Mouse (Mus musculus) forebrain, postnatal 0 days (tissue): ENCODE results near the gene Slc9a9. TPM values are rescaled to one million over a fixed set of nuclear protein-coding genes. Genes with fewer than 3 reads are reported as not detected.

ENCODE experiments used
- ATAC-seq: fragments of 200-750 bp; cut with Nextera tagmentation; 2 replicates; pipeline ENCODE4 v1.8.0; 2017; ENCODE audit warnings: mild to moderate bottlenecking, moderate library complexity
- DNase-seq: peaks from one replicate; pipeline ENCODE4 v3.0.0-alpha.2; 2015
- H3K27ac ChIP-seq: fragments of 300-500 bp; sonication (generic); 2 replicates; pipeline ENCODE4 v1.5.1; 2014; ENCODE audit warnings: low read depth, mild to moderate bottlenecking, antibody characterized with exemption, low read length, moderate library complexity, mixed read lengths
- H3K27me3 ChIP-seq: fragments of 300-500 bp; sonication (generic); 2 replicates; pipeline ENCODE4 v1.6.1; 2014; ENCODE audit warnings: mild to moderate bottlenecking, low read length, mixed read lengths; ENCODE audit not compliant: insufficient read depth
- H3K36me3 ChIP-seq: fragments of 300-500 bp; sonication (generic); 2 replicates; pipeline ENCODE4 v1.6.1; 2014; ENCODE audit warnings: mild to moderate bottlenecking, moderate library complexity; ENCODE audit not compliant: insufficient read depth
- H3K4me1 ChIP-seq: fragments of 300-500 bp; sonication (generic); 2 replicates; pipeline ENCODE4 v1.6.1; 2014; ENCODE audit warnings: antibody characterized with exemption; ENCODE audit not compliant: insufficient read depth
- H3K4me2 ChIP-seq: fragments of 300-500 bp; sonication (generic); 2 replicates; pipeline ENCODE4 v1.6.1; 2014; ENCODE audit warnings: low read depth, mild to moderate bottlenecking, moderate library complexity
- H3K4me3 ChIP-seq: fragments of 300-500 bp; sonication (generic); 2 replicates; pipeline ENCODE4 v1.5.1; 2014; ENCODE audit warnings: low read depth, low read length, mixed read lengths
- H3K9ac ChIP-seq: fragments of 300-500 bp; sonication (generic); 2 replicates; pipeline ENCODE4 v1.6.1; 2014; ENCODE audit warnings: mild to moderate bottlenecking
- H3K9me3 ChIP-seq: fragments of 300-500 bp; sonication (generic); 2 replicates; pipeline ENCODE4 v1.6.1; 2016; ENCODE audit warnings: low read length
- CTCF ChIP-seq: sonication (generic); IDR thresholded peaks from 2 replicates; pipeline ENCODE4 v1.5.1; 2016; ENCODE audit warnings: antibody characterized with exemption, control low read depth, low read depth
- WGBS: fragments of 180-500 bp; shearing (Covaris S2); extraction: QIAGEN DNeasy Blood & Tissue Kit; methylation state at CpG from one replicate; pipeline ENCODE4 v1.1.7; 2014; 5-methylcytosine and 5-hydroxymethylcytosine counted together
- polyA plus RNA-seq: library from polyadenylated mRNA; unstranded; fragments of >200 nt; fragmentation: Nextera tagmentation; extraction: Ambion mirVana; gene quantifications from 2 replicates; pipeline ENCODE4 v1.2.1, GENCODE M21; 2015
- total RNA-seq: library from RNA; depleted of rRNA; stranded (reverse); fragments of >200 nt; gene quantifications from 2 replicates; pipeline ENCODE4 v1.2.3, GENCODE M21; 2014

Slc9a9 gene
- total and polyA plus RNA-seq, 2 experiments from 2014 or later: 4.8 to 6.7 TPM

- ATAC-seq (no peak), DNase-seq (no peak)
- H3K4me2 ChIP-seq: no peak overlapping the region
- H3K36me3 ChIP-seq: no peaks in the 10 kb centered on the region
- H3K4me1 ChIP-seq: no peaks in the 10 kb centered on the region
- H3K4me3 ChIP-seq: no peak overlapping the region
- WGBS: 88% methylated on average over 1 of the region's 1 CpGs
- no peaks in the 10 kb centered on the region for H3K27me3 ChIP-seq
- no peaks in the 10 kb centered on the region for H3K9me3 ChIP-seq
- TF ChIP-seq CTCF: no peak
- no peak overlapping the region for H3K9ac ChIP-seq
- no peak overlapping the region for H3K27ac ChIP-seq
Measured at GRCm38 (mm10) chr9:94885151-94885550, 215.4 kb downstream of the Slc9a9 start.

- no peak for ATAC-seq
- Histone ChIP-seq H3K36me3 (no peaks in the 10 kb centered on the region), H3K9me3 (no peaks in the 10 kb centered on the region), H3K4me2 (no peak overlapping the region), H3K9ac (no peak overlapping the region), H3K27ac (no peak overlapping the region), H3K4me1 (no peaks in the 10 kb centered on the region), H3K4me3 (no peak overlapping the region), H3K27me3 (no peaks in the 10 kb centered on the region)
- DNase-seq: no peak
- TF ChIP-seq CTCF: no peak
Measured at GRCm38 (mm10) chr9:94889647-94890046, 219.9 kb downstream of the Slc9a9 start.

DNA sequence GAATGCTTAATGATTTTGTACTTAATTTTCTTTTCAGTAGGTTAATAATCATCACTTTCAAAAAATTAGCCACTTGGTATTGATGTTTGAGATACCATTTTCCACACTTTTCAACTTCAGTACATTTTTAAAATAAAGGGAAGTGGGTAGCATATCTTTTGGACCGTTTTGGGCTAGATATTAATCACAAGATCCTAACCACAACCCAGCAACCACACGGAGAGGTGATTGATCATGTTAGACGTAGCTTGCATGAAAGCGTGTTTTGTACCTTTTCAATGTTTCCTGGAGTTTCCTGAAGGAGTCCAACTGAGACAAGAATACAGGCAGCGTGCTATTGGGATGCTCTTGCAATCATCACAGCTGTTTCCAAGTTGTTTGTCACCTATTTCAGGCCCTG, 226.2 kb downstream of the Slc9a9 start:
- no peaks in the 10 kb centered on the region for H3K27me3 ChIP-seq
- H3K4me1 ChIP-seq: no peaks in the 10 kb centered on the region
- no peak for TF ChIP-seq CTCF
- 89% methylated on average over 5 of the region's 5 CpGs for WGBS
- H3K27ac ChIP-seq: no peak overlapping the region
- H3K9ac ChIP-seq: no peak overlapping the region
- no peaks in the 10 kb centered on the region for H3K9me3 ChIP-seq
- no peak for ATAC-seq
- H3K36me3 ChIP-seq: no peaks in the 10 kb centered on the region
- no peak overlapping the region for H3K4me2 ChIP-seq
- H3K4me3 ChIP-seq: no peak overlapping the region
- no peak for DNase-seq

DNA sequence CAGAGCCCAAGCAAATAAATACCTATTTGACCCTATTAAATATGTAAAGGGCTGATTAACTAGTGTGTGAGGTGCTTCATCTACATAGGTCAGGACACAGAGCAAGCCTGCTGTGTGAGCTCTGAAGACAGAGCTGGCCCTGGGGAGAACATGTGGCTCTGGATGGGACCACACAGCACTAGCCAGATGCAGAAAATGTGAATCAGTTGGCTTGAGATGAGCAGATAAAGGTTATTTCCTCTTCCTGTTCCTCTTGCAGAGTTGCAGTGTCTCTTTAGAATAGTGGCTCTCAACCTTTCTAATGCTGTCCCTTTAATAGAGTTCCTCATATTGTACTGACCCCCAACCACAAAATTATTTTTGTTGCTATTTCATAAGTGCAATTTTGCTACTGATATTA, 234.5 kb downstream of the Slc9a9 start:
- TF ChIP-seq CTCF: no peak
- H3K4me2 ChIP-seq: no peak overlapping the region
- H3K4me1 ChIP-seq: no peaks in the 10 kb centered on the region
- H3K36me3 ChIP-seq: no peaks in the 10 kb centered on the region
- no peaks in the 10 kb centered on the region for H3K9me3 ChIP-seq
- DNase-seq (no peak), ATAC-seq (no peak)
- no peak overlapping the region for H3K4me3 ChIP-seq
- no peak overlapping the region for H3K27ac ChIP-seq
- H3K27me3 ChIP-seq: no peaks in the 10 kb centered on the region
- no peak overlapping the region for H3K9ac ChIP-seq

DNA sequence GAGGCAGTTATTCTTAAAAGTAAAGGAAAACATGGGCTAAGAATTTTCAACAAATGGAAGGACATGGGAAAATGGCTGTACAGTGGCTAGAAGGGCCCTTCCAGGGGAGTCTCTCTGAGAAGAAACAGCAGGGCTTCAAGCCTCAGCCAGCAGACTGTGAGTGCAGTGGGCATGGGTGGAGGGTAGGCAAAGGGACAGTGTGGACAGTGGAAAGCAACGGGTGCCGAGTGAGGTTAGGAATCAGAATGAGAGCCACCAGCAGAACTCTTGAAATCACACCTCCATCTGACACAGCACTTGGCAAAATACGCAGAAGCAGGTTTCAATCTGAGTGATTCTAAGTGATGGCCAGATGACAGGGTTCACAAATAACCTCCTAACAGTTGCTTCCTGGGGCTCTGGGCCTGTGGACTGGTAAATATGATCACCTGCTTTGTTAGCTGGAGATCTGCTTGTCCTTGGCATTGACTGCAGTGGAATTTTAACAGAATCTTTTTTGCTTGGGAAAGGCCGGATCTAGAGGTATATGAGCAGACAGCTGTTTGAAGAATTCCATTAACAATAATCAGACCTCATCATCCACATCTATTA, 237.4 kb downstream of the Slc9a9 start:
- Histone ChIP-seq H3K27me3 (no peaks in the 10 kb centered on the region), H3K9me3 (no peaks in the 10 kb centered on the region), H3K27ac (no peak overlapping the region), H3K9ac (no peak overlapping the region), H3K4me1 (no peaks in the 10 kb centered on the region), H3K36me3 (no peaks in the 10 kb centered on the region), H3K4me3 (no peak overlapping the region), H3K4me2 (no peak overlapping the region)
- DNase-seq (no peak), ATAC-seq (no peak)
- no peak for TF ChIP-seq CTCF
- 90% methylated on average over 4 of the region's 4 CpGs for WGBS

GRCm38 (mm10) chr9:94912071-94912470, 242.4 kb downstream of the Slc9a9 start:
- H3K4me3 ChIP-seq: no peak overlapping the region
- no peak overlapping the region for H3K4me2 ChIP-seq
- DNase-seq (no peak), ATAC-seq (no peak)
- 88% methylated on average over 9 of the region's 9 CpGs for WGBS
- no peak for TF ChIP-seq CTCF
- no peaks in the 10 kb centered on the region for H3K9me3 ChIP-seq
- H3K9ac ChIP-seq: no peak overlapping the region
- H3K27ac ChIP-seq: no peak overlapping the region
- H3K27me3 ChIP-seq: no peaks in the 10 kb centered on the region
- no peaks in the 10 kb centered on the region for H3K4me1 ChIP-seq
- H3K36me3 ChIP-seq: no peaks in the 10 kb centered on the region

GRCm38 (mm10) chr9:94922062-94922461, 252.4 kb downstream of the Slc9a9 start:
- Histone ChIP-seq H3K4me3 (no peak overlapping the region), H3K4me2 (no peak overlapping the region), H3K4me1 (no peaks in the 10 kb centered on the region; the same call in 1 of the 2 replicates), H3K36me3 (no peaks in the 10 kb centered on the region), H3K27me3 (no peaks in the 10 kb centered on the region), H3K9ac (no peak overlapping the region), H3K27ac (no peak overlapping the region), H3K9me3 (no peaks in the 10 kb centered on the region)
- no peak for TF ChIP-seq CTCF
- WGBS: 54% methylated on average over 5 of the region's 5 CpGs
- ATAC-seq (no peak), DNase-seq (no peak)
